Mouse (Mus musculus): ENCODE data around the gene Gk5.
"Not testable (repeated sequence)": the region's sequence is repeated elsewhere in the genome, so short reads cannot be mapped to it uniquely, and the experiment has no call there.

Gk5 gene

DNA sequence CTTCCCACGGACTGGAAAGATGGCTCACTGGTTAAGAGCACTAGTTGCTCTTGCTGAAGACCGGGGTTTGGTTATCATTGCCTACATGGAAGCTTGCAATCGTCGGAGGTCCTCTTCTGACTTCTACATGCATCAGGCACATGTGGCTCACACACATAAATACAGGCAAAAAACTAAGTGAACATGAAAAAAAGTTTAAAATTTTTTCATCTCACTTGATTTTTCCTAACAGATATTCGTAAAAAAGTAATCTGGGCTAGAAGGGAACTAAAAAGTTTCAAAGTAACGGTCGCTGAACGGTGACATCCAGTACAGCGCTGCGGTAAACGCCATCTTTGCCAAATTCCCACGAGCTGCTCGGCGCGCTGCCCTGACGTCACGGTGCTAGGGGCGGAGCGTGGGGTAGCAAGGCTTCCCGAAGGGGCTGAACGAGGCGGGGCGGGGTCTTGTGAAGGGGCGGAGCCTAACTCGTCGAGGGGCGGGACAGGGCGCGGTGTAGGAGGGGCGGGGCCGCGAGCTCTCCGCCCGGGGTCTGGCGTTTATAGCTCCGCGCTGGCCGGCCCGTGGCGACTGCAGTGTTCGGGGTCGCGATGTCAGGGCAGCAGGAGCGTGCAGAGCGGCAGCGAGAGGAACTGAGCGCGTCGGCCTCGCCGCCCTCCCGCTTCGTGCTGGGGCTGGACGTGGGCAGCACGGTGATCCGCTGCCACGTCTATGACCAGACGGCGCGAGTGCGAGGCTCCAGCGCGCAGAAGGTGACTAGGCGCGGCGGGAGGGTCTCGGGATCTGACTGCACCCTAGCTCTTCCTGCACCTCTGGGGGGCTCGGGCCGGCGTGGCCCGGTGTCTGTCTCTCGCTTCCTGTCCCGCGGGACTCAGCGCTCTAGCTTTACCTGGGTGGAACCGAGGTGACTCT lies at the start of gene Gk5:
Gk5 (plus strand) TSS at position 502 of the 912 bp plus-strand sequence.
- peak; percentile 88 to 94 for DNase-seq (ENCODE audit: low spot score in 2 of 2)

DNA sequence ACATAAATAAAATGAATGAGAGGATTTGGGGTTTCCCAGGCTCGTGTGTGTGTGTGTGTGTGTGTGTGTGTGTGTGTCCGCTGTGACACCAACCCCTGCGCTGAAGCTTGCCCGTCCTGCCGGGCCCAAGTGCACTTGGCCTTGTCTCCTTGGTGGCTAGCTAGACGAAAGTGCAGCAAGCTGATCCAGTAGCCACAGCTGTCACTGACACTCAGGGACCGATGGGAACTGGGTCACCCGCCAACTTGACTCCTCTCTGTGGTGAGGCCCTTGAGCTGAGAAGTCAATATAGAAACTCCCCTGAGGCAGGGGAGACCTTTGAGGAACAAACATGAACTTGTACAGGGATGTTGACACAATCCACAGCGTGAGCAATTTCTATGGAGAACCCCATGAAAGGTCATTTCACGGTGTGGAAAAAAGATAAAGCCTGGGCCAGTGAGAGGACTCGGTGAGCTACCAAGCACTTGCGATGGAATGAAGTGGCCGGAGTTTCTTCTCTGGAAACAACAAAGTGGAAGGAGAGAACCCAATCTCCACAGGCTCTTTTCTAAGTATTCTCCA lies 40.3 kb upstream of the Gk5 start:
- DNase-seq (ENCODE audit: low spot score in 2 of 2): no peak

DNA sequence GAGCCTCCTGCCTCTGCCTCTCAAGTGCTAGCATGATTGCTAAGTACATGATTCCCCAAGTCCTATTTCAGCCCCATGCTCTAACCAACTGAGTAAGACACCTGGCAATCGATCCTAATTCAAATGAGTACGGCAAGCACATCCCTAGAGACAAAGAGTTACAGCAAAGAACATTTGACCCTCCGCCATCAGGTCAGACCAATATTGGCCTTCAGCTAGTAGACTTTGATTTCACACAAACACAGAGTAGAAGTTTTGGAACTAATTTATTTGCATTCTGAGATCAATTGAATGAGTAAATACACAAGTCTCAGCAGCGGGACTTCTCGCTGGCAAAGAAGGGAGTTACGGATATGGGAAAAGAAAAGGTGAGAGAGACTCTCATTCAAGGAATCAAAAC lies 33.9 kb upstream of the Gk5 start:
- no peak for DNase-seq (ENCODE audit: low spot score in 2 of 2)

DNA sequence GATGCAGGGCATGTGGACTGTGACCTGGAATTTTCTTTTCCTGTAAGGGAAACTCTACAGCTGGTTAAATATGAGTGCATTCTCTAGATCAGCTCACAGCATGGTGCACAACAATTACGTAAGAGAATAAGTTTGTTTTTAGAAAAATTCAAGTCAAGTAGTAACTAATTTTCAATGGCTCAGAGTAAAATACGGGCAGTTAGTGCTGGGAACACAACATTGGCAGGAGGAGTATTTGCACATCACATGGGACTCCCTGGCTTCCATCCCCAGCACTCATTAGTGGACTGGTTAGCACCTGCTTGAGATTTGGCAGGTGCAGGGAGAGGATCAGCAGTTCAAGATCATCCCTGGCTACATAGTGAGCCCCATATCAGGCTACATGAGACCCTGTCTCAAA lies 31.5 kb upstream of the Gk5 start:
- DNase-seq (ENCODE audit: low spot score in 2 of 2): no peak

DNA sequence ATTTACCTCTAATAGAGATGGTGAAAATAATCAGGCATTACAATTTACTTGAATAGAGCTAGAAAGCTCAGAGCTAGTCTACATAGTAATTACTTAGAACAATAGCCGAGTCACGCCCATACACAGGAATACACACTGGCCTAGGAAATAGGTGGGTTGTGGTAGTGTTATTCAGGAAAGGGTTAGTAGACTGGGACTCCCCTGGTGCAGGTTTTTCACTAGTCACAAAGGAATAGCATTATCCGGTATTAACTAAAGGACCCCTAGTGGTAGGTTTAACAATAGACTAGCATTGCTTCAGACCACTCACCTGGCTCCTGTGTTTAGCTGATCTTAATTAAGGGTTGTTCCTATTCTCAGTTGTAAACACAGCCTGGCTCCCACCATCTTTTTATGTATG lies 30.7 kb upstream of the Gk5 start:
- not testable (repeated sequence) for DNase-seq (ENCODE audit: low spot score in 2 of 2)

DNA sequence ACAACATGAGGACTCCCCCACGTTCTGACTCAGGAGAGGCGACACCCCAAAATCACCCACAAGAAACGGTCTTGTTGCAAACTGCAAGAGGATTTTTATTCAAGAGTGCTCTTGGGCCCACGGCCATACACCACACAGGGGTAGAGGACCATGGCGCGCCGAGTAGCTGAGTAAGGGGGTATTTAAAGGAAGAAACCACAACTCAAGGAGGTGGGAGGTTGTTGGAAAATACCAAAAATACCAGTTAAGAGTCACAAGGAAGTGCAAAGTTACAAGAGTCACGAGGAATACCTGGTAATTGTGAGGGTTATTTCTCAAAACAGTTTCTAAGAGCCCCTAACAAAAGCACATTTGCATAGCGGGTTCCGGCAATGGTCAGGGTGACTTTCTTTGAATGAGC lies 26.5 kb upstream of the Gk5 start:
- not testable (repeated sequence) for DNase-seq (ENCODE audit: low spot score in 2 of 2)

DNA sequence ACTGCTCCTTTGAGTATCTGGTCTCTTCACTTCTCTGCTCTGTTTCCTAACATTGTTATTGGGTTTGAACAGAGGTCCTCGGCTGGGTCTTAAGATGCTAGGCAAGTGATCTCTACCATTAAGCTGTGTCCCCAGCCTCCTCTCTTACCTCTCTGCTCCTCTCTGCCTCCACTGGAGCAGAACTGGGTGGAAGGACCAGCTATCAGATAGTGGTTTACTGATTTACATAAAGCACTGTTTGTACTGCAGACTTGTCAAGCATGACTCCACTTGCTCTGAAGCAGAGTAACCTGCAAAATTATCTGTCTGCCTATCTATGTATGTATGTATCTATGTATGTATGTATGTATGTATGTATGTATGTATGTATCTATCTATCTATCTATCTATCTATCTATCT lies 25.9 kb upstream of the Gk5 start:
- DNase-seq (ENCODE audit: low spot score in 2 of 2): no peak

DNA sequence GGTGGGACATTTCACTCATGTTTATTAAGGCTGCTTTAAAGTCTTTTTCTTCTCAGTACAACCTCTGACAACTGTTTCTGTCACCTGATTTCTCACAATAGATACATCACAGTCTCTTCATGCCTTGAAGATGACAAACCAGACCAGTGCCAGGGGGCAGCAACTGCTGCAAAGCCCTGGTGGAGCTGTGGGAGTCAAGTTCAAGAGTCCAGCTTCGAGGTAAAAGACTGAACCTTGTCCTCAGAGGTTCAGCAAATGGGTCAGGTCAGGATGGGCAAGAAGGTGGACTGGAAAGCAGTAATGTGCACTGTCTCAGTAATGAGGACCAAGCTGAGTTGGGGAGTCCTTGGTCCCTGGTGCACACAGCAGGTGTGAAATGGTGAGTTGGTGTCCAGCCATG lies 24.8 kb upstream of the Gk5 start:
- no peak for DNase-seq (ENCODE audit: low spot score in 2 of 2)

DNA sequence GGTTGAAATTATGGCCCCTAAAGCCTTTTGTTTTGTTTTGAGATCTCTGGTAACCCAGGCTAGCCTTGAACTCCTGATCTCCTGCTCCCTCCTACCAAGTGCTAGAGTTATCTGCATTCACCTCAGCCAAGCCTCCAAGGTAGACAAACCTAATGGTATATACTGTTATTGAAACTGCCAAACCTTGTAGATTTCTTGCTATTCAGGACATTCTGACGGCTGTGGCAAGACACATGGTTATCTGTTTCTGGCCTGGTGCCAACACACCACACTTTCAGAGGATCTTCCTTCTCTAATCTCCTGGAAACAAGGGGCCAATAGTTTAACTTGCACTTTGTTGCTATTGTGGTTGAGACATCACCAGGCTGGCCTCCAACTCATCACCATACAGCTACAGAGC lies 24.0 kb upstream of the Gk5 start:
- DNase-seq (ENCODE audit: low spot score in 2 of 2): no peak

DNA sequence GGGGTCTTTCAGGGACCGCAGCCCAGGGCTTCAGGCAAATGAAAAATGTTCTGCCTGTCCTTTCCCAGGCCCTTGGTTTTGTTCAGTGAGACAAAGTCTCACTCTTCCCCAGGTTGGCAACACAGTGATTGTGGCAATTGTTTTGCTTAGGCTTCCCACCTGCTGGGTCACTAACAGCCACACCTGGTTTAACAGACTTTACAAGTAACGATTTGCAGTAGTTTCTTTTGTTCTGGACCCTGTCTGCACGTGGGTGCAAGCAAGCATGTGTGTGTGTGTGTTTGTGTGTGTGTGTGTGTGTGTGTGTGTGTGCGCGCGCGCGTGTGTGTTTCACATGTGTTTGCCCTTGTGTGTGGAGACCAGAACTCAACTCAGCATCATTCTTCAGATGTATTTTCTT lies 16.3 kb upstream of the Gk5 start:
- DNase-seq (ENCODE audit: low spot score in 2 of 2): no peak

DNA sequence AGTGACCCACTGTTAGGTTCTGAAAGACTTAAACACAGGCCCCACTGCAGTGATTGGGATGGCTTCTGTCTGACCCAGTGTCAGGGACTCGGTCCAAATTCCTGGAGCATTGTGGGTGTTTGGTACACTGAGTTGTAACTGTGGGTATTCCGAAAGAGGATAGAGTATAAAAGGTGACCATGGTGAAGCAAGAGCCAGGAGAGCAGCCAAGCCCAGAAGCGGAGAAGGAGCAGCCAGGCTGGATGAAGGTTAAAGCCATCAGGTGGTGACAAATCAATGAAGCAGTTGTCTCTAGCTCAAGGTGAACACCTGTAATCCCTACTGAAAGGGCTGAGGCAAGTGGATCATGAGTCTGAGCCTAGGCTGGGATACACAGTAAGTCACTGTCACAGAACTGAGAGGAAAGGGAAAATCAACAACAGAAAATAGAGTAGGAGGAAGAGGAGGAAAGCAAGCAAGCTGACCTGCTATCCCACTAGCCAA lies 6.2 kb upstream of the Gk5 start:
- DNase-seq (ENCODE audit: low spot score in 2 of 2): no peak

DNA sequence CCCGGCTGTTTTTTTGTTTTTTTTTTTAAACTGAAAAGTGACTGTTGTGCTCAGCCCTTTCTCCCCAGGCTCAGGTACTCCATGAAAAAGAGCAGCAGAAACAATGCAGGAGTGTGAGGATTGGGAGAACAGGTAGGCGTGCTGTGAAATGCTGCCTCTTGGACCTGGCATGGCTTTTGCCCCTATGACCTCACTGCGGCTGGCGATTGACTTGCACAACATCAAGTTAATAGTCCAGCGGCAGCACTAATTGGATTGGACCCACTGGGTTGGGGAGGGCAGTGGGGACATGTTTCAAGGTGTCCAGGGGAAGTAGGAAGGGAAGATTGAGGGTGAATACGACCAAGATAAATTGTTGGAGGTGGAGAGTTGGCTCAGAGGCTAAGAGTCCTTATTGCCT lies 2.4 kb upstream of the Gk5 start:
- DNase-seq (ENCODE audit: low spot score in 2 of 2): no peak

DNA sequence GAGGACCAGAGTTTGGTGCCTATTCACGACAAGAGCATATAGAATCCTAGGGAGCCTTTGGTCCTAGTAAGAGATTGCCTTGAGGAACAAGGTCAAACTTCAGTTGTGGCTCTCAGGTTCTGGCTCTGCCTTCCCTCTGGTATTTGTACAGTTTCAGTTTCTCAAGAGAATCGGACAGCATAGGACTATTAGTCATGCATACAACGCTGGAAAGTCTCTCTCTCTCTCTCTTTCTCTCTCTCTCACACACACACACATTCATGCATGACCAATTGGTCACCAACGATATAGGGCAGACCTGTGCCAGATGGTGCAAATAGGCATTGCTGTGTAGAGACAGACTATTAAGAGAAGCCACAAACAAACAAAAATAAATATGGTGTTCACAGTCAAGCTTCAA lies 946 bp upstream of the Gk5 start:
- DNase-seq (ENCODE audit: low spot score in 2 of 2): no peak

DNA sequence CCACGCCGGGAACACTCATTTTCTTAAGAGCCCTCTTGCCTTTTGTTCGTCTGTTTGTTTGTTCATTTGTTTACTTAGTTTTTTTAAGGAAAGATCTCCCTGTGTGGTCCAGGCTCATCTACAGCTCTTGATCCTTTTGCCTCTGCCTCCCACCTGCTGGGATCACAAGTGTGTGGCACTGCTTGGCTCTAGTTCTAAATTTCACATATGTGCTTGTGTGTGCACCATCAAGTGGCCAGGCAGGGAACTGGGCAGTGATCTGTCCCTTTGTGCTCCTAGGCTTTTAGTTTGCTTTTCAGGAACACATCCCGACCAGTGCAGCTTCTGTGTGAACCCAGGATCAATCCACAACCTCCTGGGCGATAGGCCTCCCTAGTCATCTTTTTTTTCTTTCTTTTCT lies 8.8 kb downstream of the Gk5 start:
- no peak for DNase-seq (ENCODE audit: low spot score in 2 of 2)

DNA sequence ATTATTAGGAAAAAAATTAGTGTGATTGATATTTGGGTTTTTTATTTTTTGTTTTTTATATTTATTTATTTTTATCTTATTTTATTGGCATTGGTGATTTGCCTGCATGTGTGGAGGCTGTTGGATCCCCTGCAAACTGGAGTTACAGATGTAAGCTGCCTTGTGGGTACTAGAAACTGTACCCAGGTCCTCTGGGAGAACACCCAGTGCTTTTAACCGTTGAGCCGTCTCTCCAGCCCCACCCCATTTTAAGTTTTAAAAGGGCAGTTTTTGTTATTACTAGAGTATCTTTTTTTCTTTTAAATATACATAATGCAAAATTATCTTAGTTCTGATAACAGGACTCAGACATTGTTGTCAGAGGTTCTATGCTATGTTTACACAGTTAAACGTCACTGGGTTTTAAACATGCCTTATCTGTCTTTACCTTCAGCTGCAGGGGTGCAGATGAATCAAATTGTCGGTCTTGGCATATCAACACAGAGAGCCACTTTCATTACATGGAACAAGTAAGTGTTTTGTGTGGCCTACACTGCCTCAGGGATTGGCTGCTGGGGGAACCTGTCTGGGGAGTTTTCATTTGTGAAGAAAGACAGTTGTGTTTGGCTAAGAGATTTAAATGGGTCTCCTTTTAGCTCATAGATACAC lies 13.9 kb downstream of the Gk5 start:
- DNase-seq (ENCODE audit: low spot score in 2 of 2): no peak

DNA sequence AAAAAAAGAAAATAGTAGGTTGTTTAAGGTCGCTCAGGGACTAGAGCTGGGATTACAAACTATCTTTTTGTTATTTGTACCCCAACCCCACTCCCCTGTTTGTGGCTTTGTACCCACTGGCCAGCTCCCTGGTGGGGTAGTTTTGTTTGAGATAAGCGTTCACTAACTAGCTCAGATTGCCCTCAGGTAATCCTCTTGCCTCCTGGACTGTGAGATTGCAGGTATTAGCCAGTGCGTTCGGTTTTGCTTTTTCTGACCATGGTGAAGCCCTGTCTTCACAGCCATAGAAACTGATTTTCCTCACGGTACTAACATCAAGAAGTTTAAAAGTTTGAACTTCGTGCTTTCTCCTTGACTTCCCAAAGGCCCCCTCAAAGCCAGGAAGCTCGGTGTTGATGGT lies 15.3 kb downstream of the Gk5 start:
- DNase-seq (ENCODE audit: low spot score in 2 of 2): no peak

DNA sequence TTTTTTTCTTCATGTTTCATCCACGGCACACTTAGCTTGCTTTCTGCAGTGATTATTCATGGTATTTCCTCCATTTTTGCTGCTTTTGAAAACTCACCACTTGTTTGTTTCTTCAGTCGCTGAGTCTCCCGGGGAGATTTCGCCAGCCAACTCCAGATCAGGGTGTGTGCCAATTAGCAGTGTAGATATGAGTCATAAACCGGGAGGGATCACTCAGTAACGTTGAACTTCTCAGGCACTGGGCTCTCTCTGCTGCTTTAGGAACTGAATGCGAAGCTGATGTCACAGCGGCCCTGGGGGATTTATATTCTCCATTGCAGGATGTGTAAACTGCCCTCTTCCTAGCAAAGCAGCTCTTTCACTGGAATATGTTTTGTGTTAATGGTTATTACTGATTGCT lies 15.8 kb downstream of the Gk5 start:
- peak in 1 of 2 experiments; percentile 10 for DNase-seq (ENCODE audit: low spot score in 2 of 2)

DNA sequence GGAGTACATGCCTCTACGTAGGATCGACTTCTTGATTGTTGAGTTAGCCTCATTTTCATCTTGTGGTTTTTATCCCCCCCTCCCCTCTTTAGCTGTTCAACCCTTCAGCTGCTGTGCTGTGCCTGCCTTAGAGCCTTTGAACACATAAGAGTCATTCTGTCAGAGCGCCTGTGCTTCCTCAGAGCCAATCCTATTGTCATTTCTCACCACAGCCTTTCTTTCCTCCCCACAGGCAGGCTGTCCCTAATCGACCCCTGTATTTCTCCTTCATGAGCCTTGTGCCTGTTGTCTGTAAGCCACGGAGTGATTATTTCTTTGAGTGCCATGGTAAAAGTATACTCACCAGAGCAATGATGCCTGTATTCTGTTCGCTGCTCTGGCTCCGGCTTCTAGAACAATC lies 16.3 kb downstream of the Gk5 start:
- DNase-seq (ENCODE audit: low spot score in 2 of 2): no peak

DNA sequence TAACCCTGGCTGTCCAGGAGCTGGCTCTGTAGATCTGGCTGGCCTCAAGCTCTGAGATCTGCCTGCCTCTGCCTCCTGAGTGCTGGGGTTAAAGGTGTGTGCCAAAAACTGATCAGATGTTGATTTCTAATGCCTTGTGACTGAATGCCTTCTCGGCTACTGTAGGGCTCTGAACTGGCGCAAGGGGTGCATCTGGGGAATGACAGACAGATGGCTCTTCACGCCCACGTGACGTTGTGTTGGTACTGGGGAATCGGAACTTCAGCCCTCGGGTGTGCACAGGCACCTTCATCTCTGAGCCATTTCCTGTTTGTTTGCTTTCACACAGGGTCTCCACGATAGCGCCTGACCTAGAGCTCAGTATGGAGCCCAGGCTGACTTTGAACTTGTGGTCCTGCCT lies 19.8 kb downstream of the Gk5 start:
- no peak for DNase-seq (ENCODE audit: low spot score in 2 of 2)

DNA sequence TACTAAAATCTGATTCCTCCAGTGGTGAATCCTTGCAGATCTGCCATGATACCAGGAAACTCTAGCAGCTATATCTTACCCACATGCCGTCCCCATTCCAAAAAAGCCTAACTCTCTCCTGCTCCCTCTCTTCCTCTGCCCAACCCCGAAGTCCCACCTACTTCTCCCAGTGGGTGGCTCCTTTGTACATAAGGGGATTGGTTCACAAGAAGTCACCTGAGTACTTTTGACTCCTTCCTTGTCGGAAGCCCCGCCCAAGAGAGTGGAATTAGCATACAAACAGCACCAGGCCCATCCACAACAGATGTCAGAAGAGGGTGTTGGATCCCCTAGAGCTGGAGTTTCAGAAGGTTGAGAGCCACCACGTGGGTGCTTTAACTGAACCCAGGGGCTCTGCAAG lies 20.7 kb downstream of the Gk5 start:
- no peak for DNase-seq (ENCODE audit: low spot score in 2 of 2)

DNA sequence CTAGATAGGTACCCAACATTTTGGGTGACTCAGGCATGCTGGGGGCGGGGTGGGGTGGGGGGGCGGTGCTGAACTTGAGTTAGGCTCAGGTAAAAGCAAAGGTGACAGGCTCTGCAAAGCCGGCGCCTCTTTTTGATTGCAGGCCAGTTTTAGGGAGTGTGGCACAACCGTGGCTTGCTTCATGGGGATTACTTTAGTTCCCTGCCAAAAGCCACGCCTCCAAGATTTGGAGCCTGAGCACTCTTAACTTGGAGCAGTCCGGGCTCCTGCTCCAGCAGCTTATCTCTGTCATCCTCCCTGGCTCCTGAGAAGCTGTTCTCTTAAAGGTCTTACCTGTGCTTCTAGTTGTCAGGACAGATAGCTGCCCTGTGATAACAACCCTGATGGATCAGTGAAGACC lies 21.8 kb downstream of the Gk5 start:
- DNase-seq (ENCODE audit: low spot score in 2 of 2): no peak

DNA sequence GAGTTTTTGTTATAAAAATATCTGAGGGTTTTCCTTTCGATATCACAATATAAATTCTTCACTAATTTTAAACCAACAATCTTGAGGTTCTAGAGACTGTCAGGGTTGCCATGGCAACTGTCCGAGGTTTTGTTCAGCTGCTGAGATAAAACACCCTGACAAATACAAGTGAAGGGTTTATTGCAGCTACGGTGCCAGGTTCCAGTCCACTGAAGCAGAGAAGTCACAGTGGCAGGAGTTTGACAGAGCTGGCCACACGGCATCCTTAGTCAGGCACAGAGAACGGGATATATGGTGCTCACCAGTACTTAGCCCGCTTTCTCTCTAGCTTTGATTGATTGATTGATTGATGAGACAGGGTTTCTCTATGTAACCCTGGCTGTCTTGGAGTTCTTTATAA lies 23.3 kb downstream of the Gk5 start:
- no peak for DNase-seq (ENCODE audit: low spot score in 2 of 2)

DNA sequence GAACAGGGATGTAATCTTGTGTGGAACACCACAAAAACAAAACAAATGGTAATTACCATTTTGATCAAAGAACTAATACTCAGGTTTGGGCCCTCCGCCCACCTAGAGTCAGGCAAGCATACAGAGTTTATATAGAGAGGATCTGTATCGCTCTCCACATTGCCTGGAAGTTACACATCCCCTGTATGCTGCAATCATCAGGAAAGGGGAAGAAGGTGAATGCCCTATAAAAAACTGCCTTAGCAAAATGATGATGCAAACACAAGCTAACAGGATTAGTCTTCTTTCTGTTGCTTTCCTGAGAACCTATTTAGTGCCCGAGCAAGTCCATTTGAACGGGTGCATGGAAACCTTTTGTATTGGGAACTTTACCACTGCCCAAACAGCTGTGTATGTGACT lies 24.5 kb downstream of the Gk5 start:
- no peak for DNase-seq (ENCODE audit: low spot score in 2 of 2)
